Mouse (Mus musculus) embryonic facial prominence, embryonic 12.5 days (tissue): ENCODE results near the gene Col19a1. TPM values are rescaled to one million over a fixed set of nuclear protein-coding genes. Genes with fewer than 3 reads are reported as not detected.
"Not testable (repeated sequence)": the region's sequence is repeated elsewhere in the genome, so short reads cannot be mapped to it uniquely, and the experiment has no call there.

ENCODE experiments used
- ATAC-seq: fragments of 200-750 bp; cut with Nextera tagmentation; 2 replicates; pipeline ENCODE4 v1.8.0; 2017; ENCODE audit not compliant: insufficient number of reproducible peaks, insufficient read depth, low FRiP score, low TSS enrichment
- H3K27ac ChIP-seq: fragments of 300-500 bp; sonication (generic); 2 replicates; pipeline ENCODE4 v1.5.1; 2016; ENCODE audit warnings: mild to moderate bottlenecking
- H3K27me3 ChIP-seq: fragments of 300-500 bp; sonication (generic); 2 replicates; pipeline ENCODE4 v1.6.1; 2016; ENCODE audit warnings: mild to moderate bottlenecking, moderate library complexity
- H3K36me3 ChIP-seq: fragments of 300-500 bp; sonication (generic); 2 replicates; pipeline ENCODE4 v1.6.1; 2016; ENCODE audit warnings: mild to moderate bottlenecking
- H3K4me1 ChIP-seq: fragments of 300-500 bp; sonication (generic); 2 replicates; pipeline ENCODE4 v1.6.1; 2016
- H3K4me2 ChIP-seq: fragments of 300-500 bp; sonication (generic); replicated peaks from 2 replicates; pipeline ENCODE4 v1.6.1; 2016; ENCODE audit warnings: mild to moderate bottlenecking, moderate library complexity
- H3K4me3 ChIP-seq: fragments of 300-500 bp; sonication (generic); 2 replicates; pipeline ENCODE4 v1.5.1; 2016; ENCODE audit warnings: mild to moderate bottlenecking
- H3K9ac ChIP-seq: fragments of 300-500 bp; sonication (generic); 2 replicates; pipeline ENCODE4 v1.6.1; 2016; ENCODE audit warnings: mild to moderate bottlenecking, moderate library complexity
- H3K9me3 ChIP-seq: fragments of 300-500 bp; sonication (generic); 2 replicates; pipeline ENCODE4 v1.6.1; 2016; ENCODE audit warnings: mild to moderate bottlenecking, moderate library complexity
- WGBS: fragments of 180-500 bp; shearing (Covaris S2); methylation state at CpG from one replicate; pipeline ENCODE4 v1.1.7; 2016; 5-methylcytosine and 5-hydroxymethylcytosine counted together
- polyA plus RNA-seq: library from polyadenylated mRNA; unstranded; fragments of >200 nt; fragmentation: Nextera tagmentation; extraction: Ambion mirVana; gene quantifications from 2 replicates; pipeline ENCODE4 v1.2.1, GENCODE M21; 2016

Gene Col19a1
- polyA plus RNA-seq = 1.1 and 1.3 TPM in 2 replicates

DNA sequence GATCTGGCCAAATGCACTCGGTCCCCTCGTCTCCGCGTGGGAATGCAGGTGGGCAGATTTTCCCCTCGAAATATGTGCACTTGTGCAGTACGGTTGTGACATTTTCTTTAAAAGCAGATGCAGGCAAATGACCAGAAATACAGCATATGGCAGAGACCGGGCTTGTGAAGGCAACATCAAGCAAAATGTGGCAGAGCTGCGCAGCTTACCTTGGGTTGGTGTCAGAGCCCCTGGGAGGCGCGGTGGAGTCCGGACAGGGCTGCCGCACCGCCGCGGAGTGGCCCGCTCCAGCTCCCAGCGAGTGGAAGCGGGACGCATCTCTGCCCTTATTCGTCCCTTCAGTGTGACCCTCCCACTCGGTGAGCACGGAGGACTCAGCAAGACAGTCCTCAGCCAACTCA, at the start of gene Col19a1:
Col19a1 (minus strand) TSS at position 332 of the 401 bp plus-strand sequence.
- no peak within 1 kb of the TSS for H3K27ac ChIP-seq
- H3K9ac ChIP-seq = peak within 1 kb of the TSS; percentile 69
- H3K36me3 ChIP-seq = no peaks in the 10 kb centered on the region
- peak within 1 kb of the TSS; percentile 55 for H3K4me3 ChIP-seq
- peak; percentile 18; the same call in 1 of the 2 replicates for ATAC-seq
- H3K9me3 ChIP-seq = no peaks in the 10 kb centered on the region
- peak within 1 kb of the TSS; percentile 97 for H3K4me2 ChIP-seq
- WGBS = 1% methylated on average over 22 of the region's 22 CpGs
- no peaks in the 10 kb centered on the region; the same call in 1 of the 2 replicates for H3K4me1 ChIP-seq
- H3K27me3 ChIP-seq = peaks cover 52% of the 10 kb centered on the region

DNA sequence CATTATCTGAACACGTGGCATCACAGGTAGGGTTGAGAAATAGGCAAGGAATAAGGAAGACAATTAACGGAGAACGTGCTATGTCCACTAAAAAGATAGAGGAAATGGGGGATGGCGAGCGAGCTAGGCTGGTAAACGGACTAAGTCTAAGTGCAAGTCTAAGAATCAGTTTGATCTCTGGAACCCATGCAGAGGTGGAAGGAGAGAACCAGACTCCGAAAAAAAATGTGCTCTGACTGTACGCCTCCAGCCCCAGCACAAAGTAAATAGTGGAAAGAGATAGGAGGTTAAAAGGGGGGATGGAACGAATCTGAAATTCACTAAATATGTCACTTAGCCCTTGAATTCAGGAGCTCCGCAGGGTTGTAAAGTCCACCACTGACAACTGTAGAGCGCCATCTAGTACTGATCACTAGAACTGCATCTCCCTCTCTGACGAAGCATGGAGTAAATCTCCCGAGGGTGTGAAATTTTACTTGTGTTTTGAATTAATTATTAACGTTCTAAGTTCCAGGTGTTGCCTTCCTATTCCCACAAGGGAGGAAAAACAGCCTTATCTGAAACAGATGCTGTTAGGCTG, 46.4 kb upstream of the Col19a1 start:
- no peaks in the 10 kb centered on the region for H3K9me3 ChIP-seq
- H3K27me3 ChIP-seq = no peaks in the 10 kb centered on the region
- H3K4me1 ChIP-seq = no peaks in the 10 kb centered on the region
- H3K27ac ChIP-seq = no peak overlapping the region
- no peak overlapping the region for H3K9ac ChIP-seq
- no peak for ATAC-seq
- no peak overlapping the region for H3K4me3 ChIP-seq
- H3K36me3 ChIP-seq = no peaks in the 10 kb centered on the region
- 0 out of 2 replicates have a peak overlapping the region, but pooled peaks have one; percentile 13 for H3K4me2 ChIP-seq
- WGBS = 34% methylated on average over 14 of the region's 14 CpGs

DNA sequence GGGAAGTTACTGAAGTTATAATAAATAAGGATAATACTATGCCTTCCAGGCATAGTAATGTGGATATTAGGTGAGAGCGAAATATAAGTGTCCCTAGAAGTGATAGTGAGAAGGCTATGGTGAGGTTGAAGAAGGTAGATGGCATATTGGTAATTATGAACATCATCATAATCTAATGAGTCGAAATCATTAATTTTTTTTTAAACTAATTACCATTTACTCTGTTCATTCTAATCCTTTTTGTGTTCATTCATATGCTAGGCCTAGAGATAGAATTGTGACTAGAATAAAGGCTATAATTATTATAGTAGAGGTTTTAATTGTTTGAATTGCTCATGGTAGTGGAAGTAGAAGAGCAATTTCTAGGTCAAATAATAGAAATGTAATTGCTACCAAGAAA, 25.3 kb upstream of the Col19a1 start:
- not testable (repeated sequence) for H3K9me3 ChIP-seq, H3K4me3 ChIP-seq, H3K9ac ChIP-seq, H3K27me3 ChIP-seq, H3K27ac ChIP-seq, H3K4me1 ChIP-seq, H3K4me2 ChIP-seq, ATAC-seq, H3K36me3 ChIP-seq
- 2% methylated on average over 1 of the region's 2 CpGs for WGBS

DNA sequence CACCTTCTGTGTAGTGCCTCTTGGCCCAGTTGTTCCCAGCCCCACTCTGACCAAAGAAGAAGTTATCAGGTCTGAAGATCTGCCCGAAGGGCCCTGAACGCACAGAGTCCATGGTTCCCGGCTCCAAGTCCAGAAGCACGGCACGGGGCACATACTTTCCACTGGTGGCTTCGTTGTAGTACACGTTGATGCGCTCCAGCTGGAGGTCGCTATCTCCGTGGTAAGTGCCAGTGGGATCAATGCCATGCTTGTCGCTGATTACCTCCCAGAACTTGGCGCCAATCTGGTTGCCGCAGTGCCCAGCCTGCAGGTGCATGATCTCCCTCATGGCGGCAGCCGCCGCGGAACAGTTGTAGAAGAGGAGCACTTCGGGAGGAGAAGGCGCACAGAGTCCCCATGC, 7.8 kb upstream of the Col19a1 start:
- Histone ChIP-seq H3K27ac (no peak overlapping the region), H3K36me3 (no peaks in the 10 kb centered on the region), H3K9me3 (peaks cover 5% of the 10 kb centered on the region; the same call in 1 of the 2 replicates), H3K4me1 (no peaks in the 10 kb centered on the region), H3K27me3 (no peaks in the 10 kb centered on the region), H3K4me3 (no peak overlapping the region), H3K9ac (no peak overlapping the region), H3K4me2 (no peak overlapping the region)
- ATAC-seq = no peak
- 97% methylated on average over 19 of the region's 19 CpGs for WGBS

DNA sequence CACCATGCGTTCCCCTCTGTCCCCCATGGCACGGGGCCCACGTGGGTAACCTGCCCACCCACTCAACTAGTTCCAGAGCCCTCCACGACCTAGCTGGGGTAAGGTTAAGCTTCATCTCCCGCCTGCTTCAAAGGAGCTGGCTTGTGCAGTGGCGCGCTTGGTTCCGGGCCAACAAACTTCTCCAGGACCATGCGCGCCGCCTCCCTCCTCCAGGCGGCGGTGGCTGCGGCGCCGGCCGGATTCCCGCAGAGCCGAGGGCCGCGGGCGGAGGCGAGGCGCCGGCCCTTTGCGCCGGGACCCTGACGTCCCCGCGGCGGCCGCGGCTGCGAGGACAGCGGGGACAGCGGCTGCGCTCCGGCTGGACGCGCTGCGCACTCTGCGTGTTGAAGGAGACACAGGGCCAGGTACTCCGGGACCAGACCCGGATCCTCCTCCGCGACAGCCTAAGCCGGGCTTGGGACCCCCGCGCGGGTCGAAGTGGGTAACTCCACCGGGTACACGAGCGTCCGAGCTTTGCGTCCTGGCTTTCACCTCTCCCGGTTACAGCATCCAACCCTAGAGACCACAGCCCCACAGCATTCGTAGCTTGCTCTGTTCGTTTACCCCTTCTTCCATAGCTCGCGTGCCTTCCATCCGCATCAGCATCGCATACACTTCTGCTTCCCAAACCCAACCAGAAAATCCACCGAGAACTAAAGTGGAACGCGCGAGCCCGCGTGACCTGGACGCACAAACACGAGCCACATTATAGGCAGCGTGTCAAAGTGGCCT, 717 bp downstream of the Col19a1 start:
- Histone ChIP-seq H3K4me1 (no peaks in the 10 kb centered on the region; the same call in 1 of the 2 replicates), H3K4me3 (peak overlapping the region; percentile 55), H3K27ac (no peak overlapping the region), H3K9ac (peak overlapping the region; percentile 69), H3K4me2 (peak overlapping the region; percentile 97), H3K36me3 (no peaks in the 10 kb centered on the region), H3K9me3 (no peaks in the 10 kb centered on the region), H3K27me3 (peaks cover 52% of the 10 kb centered on the region)
- ATAC-seq = peak; percentile 82
- under 1% methylated on average over 72 of the region's 72 CpGs for WGBS

DNA sequence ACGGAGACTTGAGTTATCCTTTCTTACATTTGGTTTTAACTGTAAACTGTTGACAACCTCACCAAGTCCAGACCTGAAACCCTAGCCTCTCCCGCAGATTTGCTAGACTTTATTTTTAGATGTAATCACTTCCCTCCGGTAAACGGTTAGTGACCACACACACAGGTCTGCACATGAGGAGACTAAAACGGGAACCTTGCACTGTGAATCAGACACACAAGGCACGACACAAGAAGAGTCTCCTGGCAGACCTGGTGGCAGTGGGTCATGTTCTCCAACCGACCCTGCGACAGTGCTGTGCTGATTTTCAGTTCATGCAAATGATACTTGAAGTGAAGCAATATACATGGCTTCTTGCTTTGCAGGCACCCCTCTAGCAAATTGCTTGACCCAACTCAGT, 14.7 kb downstream of the Col19a1 start:
- H3K36me3 ChIP-seq = no peaks in the 10 kb centered on the region
- H3K27me3 ChIP-seq = no peaks in the 10 kb centered on the region
- H3K4me3 ChIP-seq = no peak overlapping the region
- H3K9me3 ChIP-seq = no peaks in the 10 kb centered on the region
- 45% methylated on average over 8 of the region's 8 CpGs for WGBS
- no peak overlapping the region for H3K9ac ChIP-seq
- peaks cover 4% of the 10 kb centered on the region; the same call in 1 of the 2 replicates for H3K4me1 ChIP-seq
- H3K4me2 ChIP-seq = no peak overlapping the region
- H3K27ac ChIP-seq = no peak overlapping the region
- no peak for ATAC-seq

DNA sequence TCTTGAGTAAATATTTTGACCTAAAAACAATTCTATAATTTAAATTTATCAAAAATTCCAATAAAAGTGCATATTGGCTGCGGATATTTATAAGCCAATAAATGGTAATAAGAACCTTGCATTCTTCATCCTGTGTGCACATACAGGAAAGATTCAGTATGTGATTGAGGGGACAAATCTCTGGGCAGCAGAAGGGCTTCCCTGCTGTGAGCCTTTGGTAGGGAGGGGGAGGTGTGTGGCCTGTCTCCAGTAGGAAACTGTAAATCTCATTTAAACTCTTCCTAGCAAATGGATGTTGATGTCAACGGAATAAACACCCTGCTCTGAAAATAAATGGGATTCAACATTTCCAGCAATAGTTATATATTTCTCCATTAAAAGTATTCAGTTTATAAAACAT, 23.2 kb downstream of the Col19a1 start:
- Histone ChIP-seq H3K4me1 (no peaks in the 10 kb centered on the region), H3K36me3 (no peaks in the 10 kb centered on the region), H3K27me3 (no peaks in the 10 kb centered on the region), H3K4me2 (no peak overlapping the region), H3K4me3 (no peak overlapping the region), H3K9ac (no peak overlapping the region), H3K9me3 (no peaks in the 10 kb centered on the region), H3K27ac (no peak overlapping the region)
- no peak for ATAC-seq
- 51% methylated on average over 2 of the region's 2 CpGs for WGBS

DNA sequence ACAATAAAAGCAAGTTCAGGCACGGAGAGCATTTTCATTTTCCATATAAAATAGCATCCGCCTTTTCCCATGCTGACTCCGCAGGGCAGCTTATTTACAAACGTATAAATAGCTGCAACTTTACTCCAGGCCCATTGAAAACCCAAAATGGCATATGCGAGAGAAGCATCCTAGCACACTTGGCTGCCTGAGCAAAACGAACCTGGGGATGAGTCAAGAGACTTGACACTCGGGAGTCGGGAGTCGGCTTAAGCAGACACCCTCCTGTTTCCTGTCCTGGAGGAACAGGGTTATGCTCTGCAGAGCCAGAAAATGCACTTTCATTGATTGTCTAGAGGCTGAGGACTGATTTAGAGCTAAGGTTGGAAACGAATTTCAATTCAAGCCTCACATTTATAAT, 29.3 kb downstream of the Col19a1 start:
- Histone ChIP-seq H3K36me3 (no peaks in the 10 kb centered on the region), H3K4me3 (no peak overlapping the region), H3K27me3 (no peaks in the 10 kb centered on the region), H3K27ac (no peak overlapping the region), H3K9ac (no peak overlapping the region), H3K4me2 (no peak overlapping the region), H3K4me1 (peaks cover 3% of the 10 kb centered on the region; the same call in 1 of the 2 replicates), H3K9me3 (no peaks in the 10 kb centered on the region)
- 65% methylated on average over 10 of the region's 10 CpGs for WGBS
- no peak for ATAC-seq

DNA sequence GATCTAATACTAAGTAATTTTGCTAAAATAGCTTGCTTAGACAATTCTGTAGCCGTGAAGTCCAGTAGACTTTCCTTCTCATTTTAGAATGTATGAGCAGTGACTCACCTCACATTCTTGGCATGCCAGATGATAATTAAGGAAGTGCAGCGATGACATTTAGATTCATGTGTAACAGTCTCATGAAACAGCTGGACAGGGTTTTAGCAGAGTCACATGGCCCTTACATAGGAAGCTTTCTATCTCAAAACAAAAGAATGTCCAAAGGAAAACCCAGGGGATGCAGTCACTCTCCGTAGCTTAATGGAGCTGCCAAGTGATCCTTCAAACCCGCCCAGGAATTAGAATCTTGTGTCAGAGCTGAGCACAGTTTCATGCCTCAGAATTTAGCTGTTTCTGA, 33.8 kb downstream of the Col19a1 start:
- H3K4me1 ChIP-seq = peaks cover 3% of the 10 kb centered on the region
- no peaks in the 10 kb centered on the region for H3K27me3 ChIP-seq
- H3K4me3 ChIP-seq = no peak overlapping the region
- no peak overlapping the region for H3K27ac ChIP-seq
- no peaks in the 10 kb centered on the region for H3K9me3 ChIP-seq
- H3K9ac ChIP-seq = no peak overlapping the region
- 26% methylated on average over 4 of the region's 4 CpGs for WGBS
- ATAC-seq = no peak
- no peak overlapping the region for H3K4me2 ChIP-seq
- no peaks in the 10 kb centered on the region for H3K36me3 ChIP-seq

DNA sequence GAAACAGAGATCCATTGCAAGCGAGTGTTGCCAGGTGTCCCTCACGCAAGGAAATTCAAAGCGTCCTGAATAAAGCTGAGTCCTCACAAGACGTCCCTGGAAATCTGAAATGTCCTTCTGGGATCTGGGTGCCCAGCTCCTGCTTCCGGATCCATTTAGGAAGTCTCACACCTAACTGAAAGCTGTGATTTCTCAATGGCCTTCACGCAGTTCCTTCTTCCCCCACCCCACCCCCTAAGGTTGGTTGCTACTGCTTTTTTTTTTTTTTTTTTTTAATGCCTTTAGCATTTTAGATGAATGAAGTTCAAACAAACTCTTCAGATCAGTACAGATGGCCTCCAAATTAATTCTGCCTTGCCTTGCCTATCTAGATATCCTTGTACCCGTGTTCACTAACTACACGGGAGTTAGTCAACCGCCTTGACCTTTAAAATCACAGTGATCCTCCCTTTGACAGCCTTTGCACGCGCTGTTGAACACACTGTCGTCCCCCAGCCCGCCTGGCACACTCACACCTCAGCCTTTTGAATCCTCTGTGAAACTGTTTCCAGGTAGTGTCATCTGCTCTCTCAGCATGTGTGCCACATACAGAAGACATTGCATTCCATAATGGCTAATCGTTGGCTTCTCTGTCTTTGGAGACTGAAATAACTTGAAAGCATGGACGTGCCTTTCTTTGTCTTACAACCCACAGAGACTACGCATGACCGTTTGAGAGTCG, 36.6 kb downstream of the Col19a1 start:
- ATAC-seq = no peak
- H3K4me2 ChIP-seq = peak overlapping the region; percentile 19; the same call in 1 of the 2 replicates
- no peaks in the 10 kb centered on the region for H3K9me3 ChIP-seq
- H3K27ac ChIP-seq = no peak overlapping the region
- no peaks in the 10 kb centered on the region for H3K27me3 ChIP-seq
- H3K36me3 ChIP-seq = no peaks in the 10 kb centered on the region
- H3K9ac ChIP-seq = no peak overlapping the region
- no peak overlapping the region for H3K4me3 ChIP-seq
- 74% methylated on average over 18 of the region's 18 CpGs for WGBS
- peaks cover 3% of the 10 kb centered on the region for H3K4me1 ChIP-seq

DNA sequence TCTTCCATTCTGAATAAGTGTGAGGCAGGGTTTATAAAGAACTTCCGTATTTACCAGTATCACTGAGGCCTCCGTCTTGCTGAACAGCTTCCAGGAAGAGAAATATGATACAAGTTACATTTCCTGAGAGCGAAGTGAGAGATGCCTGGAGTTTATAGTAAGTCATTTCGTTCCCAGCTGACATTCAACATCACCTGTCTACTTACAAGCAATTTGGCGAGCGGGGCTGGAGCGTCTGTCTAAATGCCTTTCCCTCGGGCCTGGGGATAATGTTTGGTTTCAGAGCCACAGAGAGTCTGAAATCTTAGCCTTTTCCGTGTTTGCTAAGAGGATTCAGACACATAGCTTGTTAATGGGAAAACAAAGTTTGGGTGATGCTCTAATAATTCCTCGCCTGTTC, 37.2 kb downstream of the Col19a1 start:
- Histone ChIP-seq H3K9ac (no peak overlapping the region), H3K36me3 (no peaks in the 10 kb centered on the region), H3K9me3 (no peaks in the 10 kb centered on the region), H3K4me2 (peak overlapping the region; percentile 19; the same call in 1 of the 2 replicates), H3K4me1 (peaks cover 3% of the 10 kb centered on the region), H3K27me3 (no peaks in the 10 kb centered on the region), H3K4me3 (no peak overlapping the region), H3K27ac (no peak overlapping the region)
- ATAC-seq = no peak
- 35% methylated on average over 10 of the region's 10 CpGs for WGBS
